Mouse (Mus musculus): ENCODE results near the gene Eml5. TPM values are rescaled to one million over a fixed set of nuclear protein-coding genes. Genes with fewer than 3 reads are reported as not detected.

Gene Eml5
- polyA plus RNA-seq, 1 experiment from 2014 or later: 11.3 TPM

- WGBS: 85% methylated on average over 6 of the region's 6 CpGs
- H3K36me3 ChIP-seq (ENCODE audit: control insufficient read depth, insufficient read depth, low read length): peaks cover 20% of the 10 kb centered on the region; the same call in 1 of the 2 replicates
- ATAC-seq (ENCODE audit: insufficient read depth, low FRiP score): no peak
Measured at GRCm38 (mm10) chr12:98757636-98758035, 143.6 kb downstream of the Eml5 start.

DNA sequence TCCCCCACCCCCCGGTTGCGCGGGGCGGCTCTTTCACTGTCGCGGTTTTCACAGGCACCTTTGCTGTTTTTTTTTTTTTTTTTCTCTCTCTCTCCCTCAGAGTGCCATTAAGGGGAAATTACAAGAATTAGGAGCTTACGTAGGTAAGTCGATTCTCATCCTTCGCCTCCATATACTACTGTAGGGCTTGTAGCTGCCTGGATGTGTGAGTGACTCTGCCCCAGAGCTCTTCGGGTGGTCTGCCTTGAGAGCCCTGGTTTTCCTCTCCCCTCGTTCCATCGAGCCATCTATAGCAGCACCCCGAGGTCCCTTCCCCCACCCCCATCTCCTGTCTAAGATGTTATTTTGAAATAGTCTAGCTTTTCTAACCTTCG lies 153.9 kb downstream of the Eml5 start:
- Histone ChIP-seq H3K4me3 (replicated peaks; ENCODE audit: low read length) (peak overlapping the region; percentile 90), H3K27ac (ENCODE audit: low read length) (peak overlapping the region; percentile 91), H3K9me3 (replicated peaks; ENCODE audit: control insufficient read depth, low read length) (no peaks in the 10 kb centered on the region), H3K9ac (ENCODE audit: low read length) (peak overlapping the region; percentile 92), H3K36me3 (ENCODE audit: control insufficient read depth, insufficient read depth, low read length) (no peaks in the 10 kb centered on the region), H3K4me2 (ENCODE audit: low read depth, low read length) (peak overlapping the region; percentile 75), H3K4me1 (ENCODE audit: control insufficient read depth, insufficient read depth, low read length) (peaks cover 13% of the 10 kb centered on the region), H3K27me3 (ENCODE audit: control insufficient read depth, insufficient read depth, low read length) (no peaks in the 10 kb centered on the region)
- WGBS: under 1% methylated on average over 14 of the region's 14 CpGs
- 0 out of 2 replicates have a peak, but pooled peaks have one; percentile 11 for ATAC-seq (ENCODE audit: insufficient read depth, low FRiP score)

More at GRCm38 (mm10) chr12:98757636-98758035, 143.6 kb downstream of the Eml5 start:
- no peak overlapping the region for H3K4me3 ChIP-seq (replicated peaks; ENCODE audit: low read length)
- H3K27me3 ChIP-seq (ENCODE audit: control insufficient read depth, insufficient read depth, low read length): no peaks in the 10 kb centered on the region
- H3K9ac ChIP-seq (ENCODE audit: low read length): no peak overlapping the region
- H3K9me3 ChIP-seq (replicated peaks; ENCODE audit: control insufficient read depth, low read length): no peaks in the 10 kb centered on the region
- H3K27ac ChIP-seq (ENCODE audit: low read length): no peak overlapping the region
- no peak overlapping the region for H3K4me2 ChIP-seq (ENCODE audit: low read depth, low read length)
- no peaks in the 10 kb centered on the region for H3K4me1 ChIP-seq (ENCODE audit: control insufficient read depth, insufficient read depth, low read length)

DNA sequence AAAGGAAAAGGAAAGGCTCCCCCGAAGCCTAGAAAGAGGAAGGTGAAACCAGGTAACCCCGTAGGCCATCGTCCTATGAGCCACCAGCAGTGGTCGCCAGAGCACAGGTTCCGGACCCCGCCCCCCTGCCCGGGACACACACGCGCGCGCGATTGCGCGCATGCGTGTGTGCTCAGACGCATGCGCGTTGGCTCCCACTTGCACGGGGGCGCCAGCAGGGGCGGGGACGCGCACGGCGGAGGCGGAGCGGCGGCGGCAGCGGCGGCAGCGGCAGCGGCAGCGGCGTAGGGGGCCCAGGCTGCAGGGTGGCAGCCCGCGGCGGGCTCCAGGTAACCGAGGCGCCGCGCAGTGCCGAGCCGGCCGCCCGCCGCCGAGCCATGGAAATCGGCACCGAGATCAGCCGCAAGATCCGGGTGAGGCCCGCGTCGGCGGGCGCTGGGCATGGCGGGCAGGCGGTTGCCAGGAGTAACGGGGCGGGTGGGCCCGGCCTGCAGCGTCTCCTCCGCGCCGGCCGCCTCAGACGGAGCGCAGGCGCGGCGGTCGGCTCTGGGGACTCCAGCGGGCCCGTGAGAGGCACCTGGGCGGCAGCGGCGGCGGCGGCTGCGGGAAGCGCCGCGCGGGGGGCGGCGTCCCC lies 154.4 kb downstream of the Eml5 start, which contains the start of gene Zc3h14:
TSS of gene Zc3h14 (plus strand) at position 219 of the 634 bp plus-strand sequence.
- Histone ChIP-seq H3K4me3 (replicated peaks; ENCODE audit: low read length) (peak within 1 kb of the TSS; percentile 90), H3K27me3 (ENCODE audit: control insufficient read depth, insufficient read depth, low read length) (no peaks in the 10 kb centered on the region), H3K4me1 (ENCODE audit: control insufficient read depth, insufficient read depth, low read length) (peaks cover 13% of the 10 kb centered on the region), H3K36me3 (ENCODE audit: control insufficient read depth, insufficient read depth, low read length) (no peaks in the 10 kb centered on the region), H3K9ac (ENCODE audit: low read length) (peak within 1 kb of the TSS; percentile 92), H3K27ac (ENCODE audit: low read length) (peak within 1 kb of the TSS; percentile 91), H3K4me2 (ENCODE audit: low read depth, low read length) (peak within 1 kb of the TSS; percentile 75), H3K9me3 (replicated peaks; ENCODE audit: control insufficient read depth, low read length) (no peaks in the 10 kb centered on the region)
- WGBS: under 1% methylated on average over 66 of the region's 87 CpGs
- peak; percentile 92 for ATAC-seq (ENCODE audit: insufficient read depth, low FRiP score)

GRCm38 (mm10) chr12:98746131-98746530 lies 155.2 kb downstream of the Eml5 start:
- Histone ChIP-seq H3K36me3 (ENCODE audit: control insufficient read depth, insufficient read depth, low read length) (no peaks in the 10 kb centered on the region), H3K27me3 (ENCODE audit: control insufficient read depth, insufficient read depth, low read length) (no peaks in the 10 kb centered on the region), H3K4me2 (ENCODE audit: low read depth, low read length) (0 out of 2 replicates have a peak overlapping the region, but pooled peaks have one; percentile 42), H3K9me3 (replicated peaks; ENCODE audit: control insufficient read depth, low read length) (no peaks in the 10 kb centered on the region), H3K4me1 (ENCODE audit: control insufficient read depth, insufficient read depth, low read length) (peaks cover 11% of the 10 kb centered on the region), H3K4me3 (replicated peaks; ENCODE audit: low read length) (no peak overlapping the region), H3K27ac (ENCODE audit: low read length) (no peak overlapping the region), H3K9ac (ENCODE audit: low read length) (no peak overlapping the region)
- 28% methylated on average over 2 of the region's 2 CpGs for WGBS
- peak; percentile 61; the same call in 1 of the 2 replicates for ATAC-seq (ENCODE audit: insufficient read depth, low FRiP score)

- Histone ChIP-seq H3K9me3 (replicated peaks; ENCODE audit: control insufficient read depth, low read length) (no peaks in the 10 kb centered on the region), H3K9ac (ENCODE audit: low read length) (no peak overlapping the region), H3K4me1 (ENCODE audit: control insufficient read depth, insufficient read depth, low read length) (peaks cover 10% of the 10 kb centered on the region), H3K4me3 (replicated peaks; ENCODE audit: low read length) (no peak overlapping the region), H3K4me2 (ENCODE audit: low read depth, low read length) (no peak overlapping the region), H3K27ac (ENCODE audit: low read length) (no peak overlapping the region; the same call in 1 of the 2 replicates), H3K27me3 (ENCODE audit: control insufficient read depth, insufficient read depth, low read length) (no peaks in the 10 kb centered on the region), H3K36me3 (ENCODE audit: control insufficient read depth, insufficient read depth, low read length) (no peaks in the 10 kb centered on the region)
- no peak for ATAC-seq (ENCODE audit: insufficient read depth, low FRiP score)
- 45% methylated on average over 4 of the region's 4 CpGs for WGBS
Measured at GRCm38 (mm10) chr12:98745626-98746025, 155.7 kb downstream of the Eml5 start.

GRCm38 (mm10) chr12:98741011-98741501 lies 160.2 kb downstream of the Eml5 start:
- peaks cover 7% of the 10 kb centered on the region for H3K4me1 ChIP-seq (ENCODE audit: control insufficient read depth, insufficient read depth, low read length)
- no peak overlapping the region for H3K9ac ChIP-seq (ENCODE audit: low read length)
- peak overlapping the region; percentile 34 for H3K27ac ChIP-seq (ENCODE audit: low read length)
- peak; percentile 67 for ATAC-seq (ENCODE audit: insufficient read depth, low FRiP score)
- H3K4me2 ChIP-seq (ENCODE audit: low read depth, low read length): no peak overlapping the region
- WGBS: 40% methylated on average over 3 of the region's 3 CpGs
- H3K4me3 ChIP-seq (replicated peaks; ENCODE audit: low read length): no peak overlapping the region
- H3K9me3 ChIP-seq (replicated peaks; ENCODE audit: control insufficient read depth, low read length): no peaks in the 10 kb centered on the region
- H3K27me3 ChIP-seq (ENCODE audit: control insufficient read depth, insufficient read depth, low read length): no peaks in the 10 kb centered on the region
- no peaks in the 10 kb centered on the region for H3K36me3 ChIP-seq (ENCODE audit: control insufficient read depth, insufficient read depth, low read length)

DNA sequence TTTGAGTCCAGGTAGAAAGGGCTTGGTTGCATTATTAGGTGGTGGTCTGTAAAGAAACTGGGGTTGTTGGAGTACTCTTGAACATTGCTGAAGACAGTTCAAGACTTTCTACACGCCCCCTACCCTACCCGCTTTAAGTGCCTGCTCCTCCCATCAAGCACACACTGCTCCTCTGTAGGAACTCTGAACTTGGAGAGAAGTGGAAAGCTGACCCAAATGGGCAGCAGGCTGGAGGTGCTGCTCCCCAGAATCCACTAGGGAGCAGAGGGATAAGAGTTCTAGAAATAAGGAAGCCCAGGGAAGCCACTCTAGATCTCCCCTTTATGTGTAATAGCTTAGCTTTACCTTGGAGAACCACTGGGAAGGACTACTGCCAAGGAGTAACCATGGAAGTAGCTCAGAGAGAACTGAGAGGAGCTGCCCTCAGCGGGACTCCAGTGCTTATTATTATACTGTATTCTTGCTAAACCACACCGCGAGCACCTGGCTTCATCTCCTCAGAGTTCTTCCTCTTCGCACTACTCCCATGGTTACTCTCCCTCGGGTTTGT lies 163.4 kb downstream of the Eml5 start:
- Histone ChIP-seq H3K9ac (ENCODE audit: low read length) (peak overlapping the region; percentile 98), H3K9me3 (replicated peaks; ENCODE audit: control insufficient read depth, low read length) (no peaks in the 10 kb centered on the region), H3K27ac (ENCODE audit: low read length) (peak overlapping the region; percentile 94), H3K4me2 (ENCODE audit: low read depth, low read length) (peak overlapping the region; percentile 66), H3K27me3 (ENCODE audit: control insufficient read depth, insufficient read depth, low read length) (no peaks in the 10 kb centered on the region), H3K4me3 (replicated peaks; ENCODE audit: low read length) (peak overlapping the region; percentile 77), H3K4me1 (ENCODE audit: control insufficient read depth, insufficient read depth, low read length) (peaks cover 23% of the 10 kb centered on the region), H3K36me3 (ENCODE audit: control insufficient read depth, insufficient read depth, low read length) (no peaks in the 10 kb centered on the region)
- 9% methylated on average over 7 of the region's 7 CpGs for WGBS
- no peak for ATAC-seq (ENCODE audit: insufficient read depth, low FRiP score)

GRCm38 (mm10) chr12:98736951-98737800 lies 164.1 kb downstream of the Eml5 start, which contains the start of gene Ptpn21:
Gene Ptpn21 (minus strand): TSS chr12:98737405.
- H3K27me3 ChIP-seq (ENCODE audit: control insufficient read depth, insufficient read depth, low read length): no peaks in the 10 kb centered on the region
- peaks cover 23% of the 10 kb centered on the region for H3K4me1 ChIP-seq (ENCODE audit: control insufficient read depth, insufficient read depth, low read length)
- H3K4me2 ChIP-seq (ENCODE audit: low read depth, low read length): peak within 1 kb of the TSS; percentile 66
- peak within 1 kb of the TSS; percentile 94 for H3K27ac ChIP-seq (ENCODE audit: low read length)
- H3K4me3 ChIP-seq (replicated peaks; ENCODE audit: low read length): peak within 1 kb of the TSS; percentile 77
- H3K36me3 ChIP-seq (ENCODE audit: control insufficient read depth, insufficient read depth, low read length): no peaks in the 10 kb centered on the region
- no peaks in the 10 kb centered on the region for H3K9me3 ChIP-seq (replicated peaks; ENCODE audit: control insufficient read depth, low read length)
- peak within 1 kb of the TSS; percentile 98 for H3K9ac ChIP-seq (ENCODE audit: low read length)
- peak; percentile 70 for ATAC-seq (ENCODE audit: insufficient read depth, low FRiP score)
- WGBS: under 1% methylated on average over 75 of the region's 75 CpGs

Measured in stomach, embryonic 16.5 days (tissue).